Mouse (Mus musculus) CH12.LX (cell line): ENCODE measurements around the gene Hip1r. TPM values are rescaled to one million over a fixed set of nuclear protein-coding genes. Genes with fewer than 3 reads are reported as not detected.
A peak's percentile ranks its signal among the peaks of the same experiment; 100 is the strongest.

Experiments used
- DNase-seq: peaks from one replicate; pipeline ENCODE4 v3.0.0-alpha.2; 2013; ENCODE audit errors: extremely low read depth
- H3K27ac ChIP-seq: 2 replicates; pipeline ENCODE4 v1.5.1; 2012; ENCODE audit warnings: low read depth, mild to moderate bottlenecking, control low read depth, moderate library complexity; ENCODE audit not compliant: insufficient read depth
- H3K27me3 ChIP-seq: replicated peaks from 2 replicates; pipeline ENCODE3; 2012; ENCODE audit warnings: inconsistent platforms
- H3K36me3 ChIP-seq, 2 experiments: replicated peaks in 1 of 2; 2 replicates each; pipeline versions ENCODE3 to v1.6.1; 2012; ENCODE audit warnings: inconsistent platforms in 1 of 2, low read length in 1 of 2, mild to moderate bottlenecking in 1 of 2, mixed read lengths in 1 of 2, moderate library complexity in 1 of 2; ENCODE audit not compliant: control insufficient read depth in 1 of 2, insufficient read depth in 1 of 2
- H3K4me1 ChIP-seq, 2 experiments: 2 replicates each; pipeline ENCODE4 v1.6.1; 2012; ENCODE audit warnings: inconsistent platforms in 1 of 2, moderate library complexity in 1 of 2; ENCODE audit not compliant: insufficient read depth in 2 of 2, control insufficient read depth in 1 of 2
- H3K4me2 ChIP-seq: 2 replicates; pipeline ENCODE4 v1.6.1; 2012; ENCODE audit warnings: low read depth, mild to moderate bottlenecking, control low read depth; ENCODE audit not compliant: poor library complexity, insufficient read depth, severe bottlenecking
- H3K4me3 ChIP-seq, 3 experiments: fragments of 150-350 bp in 1 of 3; sonication (generic) in 1 of 3; replicated peaks in 1 of 3; 2 replicates each; pipeline versions ENCODE3 to v1.5.1; 2011 to 2012; ENCODE audit warnings: low read depth in 2 of 3, low read length in 2 of 3, mild to moderate bottlenecking in 2 of 3, moderate library complexity in 2 of 3, control low read depth in 1 of 3, improper control_type of control experiment in 1 of 3, inconsistent platforms in 1 of 3, mixed read lengths in 1 of 3; ENCODE audit not compliant: poor library complexity in 1 of 3
- H3K79me2 ChIP-seq: replicated peaks from 2 replicates; pipeline ENCODE4 v1.6.1; 2012; ENCODE audit warnings: mild to moderate bottlenecking, moderate library complexity; ENCODE audit not compliant: control insufficient read depth, poor library complexity, insufficient read depth, severe bottlenecking; ENCODE audit errors: extremely low read depth
- H3K9ac ChIP-seq: 2 replicates; pipeline ENCODE4 v1.6.1; 2012; ENCODE audit warnings: low read depth, mild to moderate bottlenecking, control low read depth, moderate library complexity; ENCODE audit not compliant: insufficient read depth
- H3K9me3 ChIP-seq: replicated peaks from 2 replicates; pipeline ENCODE3; 2012; ENCODE audit warnings: low read length, inconsistent platforms, mixed read lengths
- BHLHE40 ChIP-seq: IDR thresholded peaks from 2 replicates; pipeline ENCODE4 v1.6.1; 2011; ENCODE audit warnings: mild to moderate bottlenecking, low read depth, low read length, improper control_type of control experiment
- CHD1 ChIP-seq: IDR thresholded peaks from 2 replicates; pipeline ENCODE4 v1.6.1; 2012; ENCODE audit warnings: low read depth, low read length, improper control_type of control experiment, inconsistent platforms
- CTCF ChIP-seq, 2 experiments: IDR thresholded peaks in 1 of 2; conservative IDR thresholded peaks in 1 of 2; 2 replicates each; pipeline ENCODE4 v1.5.1; 2011 to 2012; ENCODE audit warnings: low read depth in 2 of 2, low read length in 2 of 2, improper control_type of control experiment in 1 of 2, inconsistent platforms in 1 of 2, mild to moderate bottlenecking in 1 of 2, moderate library complexity in 1 of 2
- E2F4 ChIP-seq: IDR thresholded peaks from 2 replicates; pipeline ENCODE4 v1.6.1; 2011; ENCODE audit warnings: low read depth, low read length, improper control_type of control experiment; ENCODE audit not compliant: insufficient replicate concordance
- ELF1 ChIP-seq: IDR thresholded peaks from 2 replicates; pipeline ENCODE4 v1.6.1; 2014; ENCODE audit warnings: low read depth, mild to moderate bottlenecking, inconsistent platforms, low read length, improper control_type of control experiment
- EP300 ChIP-seq: IDR thresholded peaks from 2 replicates; pipeline ENCODE4 v1.6.1; 2011; ENCODE audit warnings: low read length, improper control_type of control experiment
- ETS1 ChIP-seq: conservative IDR thresholded peaks from 2 replicates; pipeline ENCODE4 v1.6.1; 2012; ENCODE audit warnings: low read depth, mild to moderate bottlenecking, inconsistent platforms, low read length, improper control_type of control experiment, moderate library complexity
- GABPA ChIP-seq: IDR thresholded peaks from 2 replicates; pipeline ENCODE4 v1.6.1; 2012; ENCODE audit warnings: low read depth, low read length, improper control_type of control experiment, inconsistent platforms; ENCODE audit not compliant: insufficient replicate concordance
- HCFC1 ChIP-seq: IDR thresholded peaks from 2 replicates; pipeline ENCODE4 v1.6.1; 2012; ENCODE audit warnings: low read depth, mild to moderate bottlenecking, inconsistent platforms, low read length, improper control_type of control experiment
- IRF4 ChIP-seq: IDR thresholded peaks from 2 replicates; pipeline ENCODE4 v1.6.1; 2014; ENCODE audit warnings: low read depth, mild to moderate bottlenecking, inconsistent platforms, low read length, improper control_type of control experiment
- JUN ChIP-seq: IDR thresholded peaks from 2 replicates; pipeline ENCODE4 v1.6.1; 2011; ENCODE audit warnings: low read depth, mild to moderate bottlenecking, low read length, improper control_type of control experiment, moderate library complexity; ENCODE audit not compliant: insufficient read depth
- JUND ChIP-seq: conservative IDR thresholded peaks from 2 replicates; pipeline ENCODE4 v1.6.1; 2011; ENCODE audit warnings: low read depth, low read length, improper control_type of control experiment
- KAT2A ChIP-seq: IDR thresholded peaks from 2 replicates; pipeline ENCODE4 v1.6.1; 2012; ENCODE audit warnings: low read length, improper control_type of control experiment, inconsistent platforms; ENCODE audit not compliant: insufficient replicate concordance
- MAFK ChIP-seq: IDR thresholded peaks from 2 replicates; pipeline ENCODE4 v1.6.1; 2011; ENCODE audit warnings: low read length, improper control_type of control experiment; ENCODE audit not compliant: insufficient replicate concordance
- MAX ChIP-seq: IDR thresholded peaks from 2 replicates; pipeline ENCODE4 v1.6.1; 2011; ENCODE audit warnings: low read length, improper control_type of control experiment
- MAZ ChIP-seq: IDR thresholded peaks from 2 replicates; pipeline ENCODE4 v1.6.1; 2012; ENCODE audit warnings: low read depth, mild to moderate bottlenecking, inconsistent platforms, low read length, improper control_type of control experiment, moderate library complexity
- MEF2A ChIP-seq: IDR thresholded peaks from 2 replicates; pipeline ENCODE4 v1.6.1; 2014; ENCODE audit warnings: low read depth, mild to moderate bottlenecking, inconsistent platforms, low read length, improper control_type of control experiment, borderline replicate concordance
- MXI1 ChIP-seq: IDR thresholded peaks from 2 replicates; pipeline ENCODE4 v1.6.1; 2011; ENCODE audit warnings: mild to moderate bottlenecking, low read depth, low read length, improper control_type of control experiment
- MYC ChIP-seq: IDR thresholded peaks from 2 replicates; pipeline ENCODE4 v1.6.1; 2011; ENCODE audit warnings: low read depth, mild to moderate bottlenecking, improper control_type of control experiment, low read length
- NELFE ChIP-seq: IDR thresholded peaks from 2 replicates; pipeline ENCODE4 v1.6.1; 2011; ENCODE audit warnings: low read depth, low read length, improper control_type of control experiment
- NRF1 ChIP-seq: IDR thresholded peaks from 2 replicates; pipeline ENCODE4 v1.6.1; 2014; ENCODE audit warnings: low read depth, mild to moderate bottlenecking, inconsistent platforms, low read length, improper control_type of control experiment, moderate library complexity
- PAX5 ChIP-seq: IDR thresholded peaks from 2 replicates; pipeline ENCODE4 v1.6.1; 2012; ENCODE audit warnings: low read length, inconsistent platforms, mixed read lengths
- POLR2A ChIP-seq: IDR thresholded peaks from 2 replicates; pipeline ENCODE4 v1.6.1; 2011; ENCODE audit warnings: low read depth, mild to moderate bottlenecking, improper control_type of control experiment, low read length
- POLR2AphosphoS2 ChIP-seq: IDR thresholded peaks from 2 replicates; pipeline ENCODE4 v1.6.1; 2011; ENCODE audit warnings: low read depth, low read length, improper control_type of control experiment
- RAD21 ChIP-seq: IDR thresholded peaks from 2 replicates; pipeline ENCODE4 v1.6.1; 2011; ENCODE audit warnings: low read depth, mild to moderate bottlenecking, low read length, improper control_type of control experiment, moderate library complexity
- RCOR1 ChIP-seq: conservative IDR thresholded peaks from 2 replicates; pipeline ENCODE4 v1.6.1; 2012; ENCODE audit warnings: low read depth, mild to moderate bottlenecking, inconsistent platforms, low read length, improper control_type of control experiment
- SIN3A ChIP-seq: IDR thresholded peaks from 2 replicates; pipeline ENCODE4 v1.6.1; 2012; ENCODE audit warnings: low read length, improper control_type of control experiment, inconsistent platforms
- SMC3 ChIP-seq: IDR thresholded peaks from 2 replicates; pipeline ENCODE4 v1.6.1; 2011; ENCODE audit warnings: low read depth, low read length, improper control_type of control experiment
- TCF12 ChIP-seq: IDR thresholded peaks from 2 replicates; pipeline ENCODE4 v1.6.1; 2014; ENCODE audit warnings: low read depth, mild to moderate bottlenecking, inconsistent platforms, low read length, improper control_type of control experiment
- UBTF ChIP-seq: IDR thresholded peaks from 2 replicates; pipeline ENCODE4 v1.6.1; 2012; ENCODE audit warnings: low read depth, mild to moderate bottlenecking, inconsistent platforms, low read length, improper control_type of control experiment, moderate library complexity
- USF1 ChIP-seq: IDR thresholded peaks from 2 replicates; pipeline ENCODE4 v1.6.1; 2014; ENCODE audit warnings: low read depth, mild to moderate bottlenecking, inconsistent platforms, low read length, improper control_type of control experiment
- USF2 ChIP-seq: conservative IDR thresholded peaks from 2 replicates; pipeline ENCODE4 v1.6.1; 2011; ENCODE audit warnings: low read depth, low read length, improper control_type of control experiment
- ZKSCAN1 ChIP-seq: IDR thresholded peaks from 2 replicates; pipeline ENCODE4 v1.6.1; 2012; ENCODE audit warnings: low read depth, inconsistent platforms, low read length, improper control_type of control experiment, borderline replicate concordance
- ZMIZ1 ChIP-seq: IDR thresholded peaks from 2 replicates; pipeline ENCODE4 v1.6.1; 2012; ENCODE audit warnings: low read depth, mild to moderate bottlenecking, inconsistent platforms, low read length, improper control_type of control experiment
- dilution Hi-C: fragments of 300-500 bp; cut with MboI; formaldehyde crosslinking; loops from 2 replicates; pipeline ENCODE4 v1.14.3; 2020; ENCODE audit warnings: low sequenced_read_pairs; ENCODE audit not compliant: extremely low pct_unique_long_range_greater_than_20kb, extremely low pct_ligation_motif_present
- in situ Hi-C: fragments of 300-500 bp; cut with MboI; formaldehyde crosslinking; loops from 3 replicates; pipeline ENCODE4 v1.14.3; 2019; ENCODE audit warnings: low sequenced_read_pairs, low pct_ligation_motif_present, low pct_unique_long_range_greater_than_20kb, mixed read lengths
- polyA plus RNA-seq: library from polyadenylated mRNA; unstranded; fragments of >175 nt; gene quantifications from 2 replicates; pipeline ENCODE4 v1.2.1, GENCODE M21; 2012; ENCODE audit warnings: low read depth; ENCODE audit not compliant: insufficient read length
- total RNA-seq, 2 experiments: library from RNA; depleted of rRNA; stranded (reverse); fragments of 300-350 nt in 1 of 2; fragments of >200 nt in 1 of 2; gene quantifications; 2 replicates each; pipeline ENCODE4 v1.2.3; 2012 to 2014

The Hip1r gene
- total and polyA plus RNA-seq, 3 experiments = 26.1 to 49.8 (median 44.7) TPM

GRCm38 (mm10) chr5:124014180-124014579 lies 40.8 kb downstream of the Hip1r start (continued):
- no peak for TF ChIP-seq CHD1
- TF ChIP-seq SIN3A = no peak
- TF ChIP-seq KAT2A = no peak
- TF ChIP-seq RCOR1 = 0 out of 2 replicates have a peak, but pooled peaks have one; percentile 54
- TF ChIP-seq MAX = no peak
- peak; percentile 89 for TF ChIP-seq MAZ
- TF ChIP-seq USF1 = no peak
- TF ChIP-seq JUN = no peak
- TF ChIP-seq BHLHE40 = 0 out of 2 replicates have a peak, but pooled peaks have one; percentile 24
- TF ChIP-seq MEF2A = peak; percentile 91
- TF ChIP-seq IRF4 = peak; percentile 67; the same call in 1 of the 2 replicates
- peak; percentile 49; the same call in 1 of the 2 replicates for TF ChIP-seq ETS1

GRCm38 (mm10) chr5:124014791-124015251 lies 41.4 kb downstream of the Hip1r start:
- peaks cover 6 to 36% of the 10 kb centered on the region in 2 experiments for H3K36me3 ChIP-seq
- H3K79me2 ChIP-seq = peaks cover 12% of the 10 kb centered on the region
- dilution Hi-C loops = no loop called here
- peak overlapping the region; percentile 41 for H3K9ac ChIP-seq
- in situ Hi-C loops = no loop called here
- H3K27me3 ChIP-seq = no peaks in the 10 kb centered on the region
- H3K4me2 ChIP-seq = peak overlapping the region; percentile 90
- H3K4me3 ChIP-seq = peak overlapping the region; percentile 6 to 37 (median 29)
- peak overlapping the region; percentile 95 for H3K27ac ChIP-seq
- peaks cover 49 to 93% of the 10 kb centered on the region in 2 experiments for H3K4me1 ChIP-seq
- H3K9me3 ChIP-seq = no peaks in the 10 kb centered on the region
- DNase-seq = peak; percentile 69
- peak; percentile 95 for TF ChIP-seq EP300
- no peak for TF ChIP-seq ZMIZ1
- TF ChIP-seq IRF4 = peak; percentile 95
- TF ChIP-seq MAFK = peak; percentile 86
- TF ChIP-seq CTCF (conservative IDR thresholded peaks at IDR 0.05 in 1 of 2, IDR thresholded peaks at IDR 0.05 in 1 of 2; ENCODE audit: low read depth in 2 of 2, low read length in 2 of 2) = no peak
- TF ChIP-seq HCFC1 = peak; percentile 20; the same call in 1 of the 2 replicates
- no peak for TF ChIP-seq NELFE
- peak; percentile 73 for TF ChIP-seq JUN
- peak; percentile 76; the same call in 1 of the 2 replicates for TF ChIP-seq JUND
- TF ChIP-seq ZKSCAN1 = no peak
- peak; percentile 80; the same call in 1 of the 2 replicates for TF ChIP-seq RCOR1
- TF ChIP-seq KAT2A = no peak
- TF ChIP-seq BHLHE40 = peak; percentile 91
- no peak for TF ChIP-seq NRF1
- no peak for TF ChIP-seq PAX5
- TF ChIP-seq UBTF = no peak
- no peak for TF ChIP-seq USF2
- no peak; the same call in 1 of the 2 replicates for TF ChIP-seq RAD21
- TF ChIP-seq MXI1 = no peak; the same call in 1 of the 2 replicates
- TF ChIP-seq CHD1 = no peak
- no peak for TF ChIP-seq GABPA
- no peak for TF ChIP-seq SMC3
- TF ChIP-seq SIN3A = peak; percentile 90
- TF ChIP-seq USF1 = no peak
- TF ChIP-seq POLR2A = no peak
- TF ChIP-seq POLR2AphosphoS2 = no peak
- TF ChIP-seq E2F4 = no peak
- TF ChIP-seq MAZ = no peak
- no peak; the same call in 1 of the 2 replicates for TF ChIP-seq MAX
- peak; percentile 95 for TF ChIP-seq ETS1
- no peak for TF ChIP-seq MYC
- TF ChIP-seq TCF12 = peak; percentile 89
- TF ChIP-seq MEF2A = peak; percentile 100
- no peak for TF ChIP-seq ELF1
